Mouse (Mus musculus) neural tube, embryonic 13.5 days (tissue): ENCODE measurements around the gene Nfe2. TPM values are rescaled to one million over a fixed set of nuclear protein-coding genes. Genes with fewer than 3 reads are reported as not detected.

Experiments used
- microRNA counts: library from miRNA; unstranded; fragments of <30 nt; microRNA quantifications from one replicate; lab custom pipeline; 2016
- microRNA-seq: library from miRNA; unstranded; fragments of <30 nt; microRNA quantifications from one replicate; pipeline ENCODE4, GENCODE M21; 2016
- polyA plus RNA-seq: library from polyadenylated mRNA; unstranded; fragments of >200 nt; fragmentation: Nextera tagmentation; extraction: Ambion mirVana; gene quantifications from 2 replicates; pipeline ENCODE4 v1.2.1, GENCODE M21; 2015

Gene Nfe2
- polyA plus RNA-seq, 1 experiment from 2014 or later, result 1.3 TPM

MicroRNA genes within 50 kb of the gene (microRNA counts, 519-probe panel; counts per million panel counts)
- 4,176 counts per million, percentile 71 among the panel's probes with 10 or more counts for microRNA mmu-miR-148b (lab: Ali Mortazavi, UCI)

Small RNA genes lying within 50 kb of the gene (microRNA-seq; reads per million reads assigned to microRNA genes)
- gene Mir148b, result 108 reads per million, percentile 56 among the genes with 10 or more reads in this experiment

Other genes with a start within 250 kb of the Nfe2 start
- 40.2 and 49.9 TPM in 2 replicates for gene Hoxc4, start 239.5 kb downstream of the Nfe2 start, polyA plus RNA-seq
- gene Smug1, start 91.3 kb downstream of the Nfe2 start, polyA plus RNA-seq, result 36.1 and 41.0 TPM in 2 replicates
- gene Cbx5, start 18.6 kb downstream of the Nfe2 start, polyA plus RNA-seq, result 104 and 116 TPM in 2 replicates
- gene Hnrnpa1, start 18.0 kb downstream of the Nfe2 start, polyA plus RNA-seq, result 784 and 805 TPM in 2 replicates
- gene Copz1, start 14.3 kb upstream of the Nfe2 start, polyA plus RNA-seq, result 214 and 224 TPM in 2 replicates
- gene Gpr84, start 52.2 kb upstream of the Nfe2 start, polyA plus RNA-seq, result 0.57 and 0.62 TPM in 2 replicates
- gene Zfp385a, start 81.7 kb upstream of the Nfe2 start, polyA plus RNA-seq, result 17.1 and 18.4 TPM in 2 replicates
- 9.2 and 11.6 TPM in 2 replicates for gene Itga5, start 108.4 kb upstream of the Nfe2 start, polyA plus RNA-seq
- gene Gtsf1, start 172.1 kb upstream of the Nfe2 start, polyA plus RNA-seq, result not detected in 2 replicates
- not detected in 2 replicates for gene Gtsf2, start 190.1 kb upstream of the Nfe2 start, polyA plus RNA-seq
- 2.2 and 2.6 TPM in 2 replicates for gene Nckap1l, start 195.4 kb upstream of the Nfe2 start, polyA plus RNA-seq
- 83.3 and 88.7 TPM in 2 replicates for gene Pde1b, start 244.6 kb upstream of the Nfe2 start, polyA plus RNA-seq